Mouse (Mus musculus): ENCODE results near the gene Kcnk7. TPM values are rescaled to one million over a fixed set of nuclear protein-coding genes. Genes with fewer than 3 reads are reported as not detected.

Gene Kcnk7
- total RNA-seq, 2 experiments from 2014 or later, result not detected

DNA sequence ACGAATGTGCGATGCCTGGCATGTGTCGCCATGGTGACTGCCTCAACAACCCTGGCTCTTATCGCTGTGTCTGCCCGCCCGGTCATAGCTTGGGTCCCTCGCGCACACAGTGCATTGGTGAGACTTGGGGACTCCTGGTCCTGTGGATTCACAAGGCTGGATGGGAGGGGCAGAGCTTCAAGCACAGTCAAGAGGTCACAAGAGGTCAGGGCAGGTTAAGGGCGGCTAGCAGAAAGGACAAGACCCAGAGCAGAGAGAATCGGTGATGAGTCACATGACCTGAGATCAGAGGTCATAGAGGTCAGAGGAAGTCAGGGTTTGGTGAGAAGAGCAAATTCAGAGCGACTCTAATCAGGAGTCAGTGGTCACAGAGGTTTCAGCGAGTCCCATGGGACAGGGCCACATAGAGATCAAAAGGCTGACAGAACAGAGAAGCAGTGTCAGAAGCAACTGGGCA lies 42.8 kb downstream of the Kcnk7 start:
- no peak for DNase-seq (ENCODE audit: low spot score in 2 of 2)

- peak in 1 of 2 experiments; percentile 48 for DNase-seq (ENCODE audit: low spot score in 2 of 2)
Observed at GRCm38 (mm10) chr19:5749476-5749875, 45.3 kb downstream of the Kcnk7 start.

- DNase-seq (ENCODE audit: low spot score in 2 of 2), result no peak
Observed at GRCm38 (mm10) chr19:5750951-5751350, 46.8 kb downstream of the Kcnk7 start.

DNA sequence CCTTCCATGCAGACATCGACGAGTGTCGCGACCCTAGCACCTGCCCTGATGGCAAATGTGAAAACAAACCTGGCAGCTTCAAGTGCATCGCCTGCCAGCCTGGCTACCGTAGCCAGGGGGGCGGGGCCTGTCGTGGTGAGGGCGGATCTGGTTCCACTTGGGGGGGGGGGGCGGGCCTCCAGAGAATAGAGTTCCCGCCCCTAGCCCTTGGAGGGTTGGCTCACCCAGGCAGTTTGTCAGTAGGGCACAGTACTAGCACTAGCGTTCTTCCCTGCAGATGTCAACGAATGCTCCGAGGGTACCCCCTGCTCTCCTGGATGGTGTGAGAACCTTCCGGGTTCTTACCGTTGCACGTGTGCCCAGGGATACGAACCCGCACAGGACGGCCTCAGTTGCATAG lies 47.6 kb downstream of the Kcnk7 start:
- peak in 1 of 2 experiments; percentile 58 for DNase-seq (ENCODE audit: low spot score in 2 of 2)

DNA sequence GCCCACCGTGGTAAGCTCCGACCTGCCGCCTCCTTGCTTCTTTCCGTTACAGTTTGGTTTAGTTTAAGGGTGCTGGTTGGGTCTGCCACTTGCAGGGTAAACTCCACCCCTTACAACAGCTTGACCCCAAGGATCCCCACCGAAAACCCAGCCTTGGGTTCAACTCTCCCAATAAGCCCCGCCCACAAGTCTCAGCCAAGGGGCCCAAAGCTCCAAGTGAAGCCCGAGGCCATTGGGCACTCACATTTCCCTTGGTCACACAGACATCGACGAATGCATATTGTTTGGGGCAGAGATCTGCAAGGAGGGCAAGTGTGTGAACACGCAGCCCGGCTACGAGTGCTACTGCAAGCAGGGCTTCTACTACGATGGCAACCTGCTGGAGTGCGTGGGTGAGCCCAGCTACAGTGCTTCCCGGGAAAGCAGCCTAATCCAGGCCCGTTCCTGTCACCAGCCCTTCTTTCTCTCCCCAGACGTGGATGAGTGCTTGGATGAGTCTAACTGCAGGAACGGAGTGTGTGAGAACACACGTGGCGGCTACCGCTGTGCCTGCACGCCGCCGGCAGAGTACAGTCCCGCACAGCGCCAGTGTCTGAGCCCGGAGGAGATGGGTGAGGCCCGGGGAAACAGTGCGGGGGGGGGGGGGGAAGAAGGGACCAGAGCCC lies 52.3 kb downstream of the Kcnk7 start:
- no peak for DNase-seq (ENCODE audit: low spot score in 2 of 2)

Small RNA genes within 50 kb of the gene (microRNA-seq; reads per million reads assigned to microRNA genes)
- 0 to 0.95 reads per million in 2 experiments for gene Mir6987 (ENCODE audit: borderline number of aligned reads in 2 of 2)

Other genes starting within 250 kb of the Kcnk7 start
- 1 to 10 TPM; 6.4 TPM for gene Ccdc85b, start 246.5 kb upstream of the Kcnk7 start, total RNA-seq (2021)
- 10 to 100 TPM; 75.0 to 82.0 TPM for gene Fibp, start 243.8 kb upstream of the Kcnk7 start, total RNA-seq (2021)
- gene Ctsw, start 235.9 kb upstream of the Kcnk7 start, total RNA-seq (2021), result 1 to 10 TPM; 1.0 to 2.1 TPM
- gene Efemp2, start 230.4 kb upstream of the Kcnk7 start, total RNA-seq (2021), result 10 to 100 TPM; 56.9 to 91.1 TPM
- gene Mus81, start 216.0 kb upstream of the Kcnk7 start, total RNA-seq (2021), result 10 to 100 TPM; 25.1 to 35.8 TPM
- gene Cfl1, start 213.9 kb upstream of the Kcnk7 start, total RNA-seq (2021), result 100 to 1,000 TPM; 689 to 693 TPM
- gene 1700020D05Rik, start 200.6 kb upstream of the Kcnk7 start, total RNA-seq (2021), result 1 to 10 TPM; 1.7 to 2.2 TPM
- gene Snx32, start 193.8 kb upstream of the Kcnk7 start, total RNA-seq (2021), result 10 to 100 TPM; 12.3 to 12.4 TPM
- not detected for gene Ovol1, start 143.7 kb upstream of the Kcnk7 start, total RNA-seq (2021)
- 1 to 10 TPM; 6.5 to 9.9 TPM for gene Ap5b1, start 136.3 kb upstream of the Kcnk7 start, total RNA-seq (2021)
- gene Rnaseh2c, start 102.5 kb upstream of the Kcnk7 start, total RNA-seq (2021), result 100 to 1,000 TPM; 108 to 113 TPM
- 10 to 100 TPM; 67.8 to 69.3 TPM for gene Kat5, start 94.1 kb upstream of the Kcnk7 start, total RNA-seq (2021)
- gene Rela, start 66.9 kb upstream of the Kcnk7 start, total RNA-seq (2021), result 10 to 100 TPM; 79.6 to 90.2 TPM
- 10 to 100 TPM; 41.1 to 45.6 TPM for gene Sipa1, start 40.7 kb upstream of the Kcnk7 start, total RNA-seq (2021)
- 10 to 100 TPM; 36.9 to 45.8 TPM for gene Map3k11, start 15.6 kb upstream of the Kcnk7 start, total RNA-seq (2021)
- 100 to 1,000 TPM in 1 of 2 experiments, 10 to 100 TPM in 1; 84.6 to 103 TPM for gene Pcnx3, start 15.5 kb upstream of the Kcnk7 start, total RNA-seq (2021)
- 10 to 100 TPM; 33.5 to 45.6 TPM for gene Ehbp1l1, start 21.9 kb downstream of the Kcnk7 start, total RNA-seq (2021)
- 10 to 100 TPM; 42.9 to 61.5 TPM for gene Fam89b, start 25.3 kb downstream of the Kcnk7 start, total RNA-seq (2021)
- gene Ltbp3, start 36.5 kb downstream of the Kcnk7 start, total RNA-seq (2021), result 100 to 1,000 TPM; 241 to 252 TPM
- gene Scyl1, start 67.1 kb downstream of the Kcnk7 start, total RNA-seq (2021), result 100 to 1,000 TPM in 1 of 2 experiments, 10 to 100 TPM in 1; 92.3 to 105 TPM
- 10 to 100 TPM; 21.1 to 42.8 TPM for gene Frmd8, start 170.9 kb downstream of the Kcnk7 start, total RNA-seq (2021)
- 10 to 100 TPM in 1 of 2 experiments, 1 to 10 TPM in 1; 4.9 to 19.0 TPM for gene Slc25a45, start 173.4 kb downstream of the Kcnk7 start, total RNA-seq (2021)
- gene Tigd3, start 189.8 kb downstream of the Kcnk7 start, total RNA-seq (2021), result 1 to 10 TPM in 1 of 2 experiments, under 1 TPM in 1; 0.90 to 1.1 TPM
- 100 to 1,000 TPM; 111 to 129 TPM for gene Dpf2, start 208.6 kb downstream of the Kcnk7 start, total RNA-seq (2021)
- gene Cdc42ep2, start 220.4 kb downstream of the Kcnk7 start, total RNA-seq (2021), result 1 to 10 TPM; 5.2 to 8.0 TPM

All from adrenal gland, adult 18-20 months (tissue).